ENCODE assay signal across 11 mouse cellular contexts in the genomic region with DNA sequence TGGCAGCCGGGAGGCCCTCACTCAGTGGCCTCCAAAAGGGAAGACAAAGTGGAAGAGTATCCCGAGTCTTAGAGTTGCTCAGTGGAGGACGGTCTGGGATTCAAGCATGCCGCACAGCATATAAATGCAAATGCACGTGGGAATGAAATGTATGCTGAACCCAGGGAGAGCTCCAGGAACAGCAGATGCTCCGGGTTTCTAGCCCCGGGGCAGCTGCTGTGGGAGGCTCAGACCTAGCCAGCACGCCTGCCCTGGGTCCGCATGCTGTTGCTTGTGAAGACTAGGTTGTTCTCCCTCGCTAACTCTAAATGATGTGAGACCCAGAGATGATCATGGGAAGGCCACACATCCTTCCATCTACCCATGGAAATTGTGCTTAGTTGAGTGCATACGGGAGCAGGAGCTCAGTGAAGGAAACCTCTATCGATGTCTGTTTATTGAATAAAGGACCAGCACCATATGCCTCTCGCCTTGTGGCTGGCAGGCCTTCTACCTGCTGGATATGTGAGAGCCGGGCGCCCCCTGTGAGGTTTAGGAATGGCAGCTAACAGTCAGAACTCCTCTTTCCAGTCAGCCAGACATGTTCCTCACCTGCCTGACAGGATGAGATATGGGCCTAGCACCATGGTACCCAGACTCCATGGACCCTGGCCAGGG.
A peak's percentile ranks its signal among the peaks of the same experiment; 100 is the strongest.
DNase-seq lines count a peak whose midpoint lies in the region; TF ChIP-seq lines count a peak whose summit lies in the region.
"Had no signal": no experiment of that assay in that cellular context is flagged by ENCODE, and none has a peak within 500 bp of the region (broad histone marks: within the 10 kb centered on the region; RNA-seq: fewer than 3 reads in every experiment).

No protein-coding gene starts in this region.

- no peak overlapping the region for H3K4me3 ChIP-seq in layer of hippocampus, adult 2 months
- no peak overlapping the region for H3K4me3 ChIP-seq in embryonic facial prominence, embryonic 10.5 days

- 88% methylated on average over 15 of the region's 15 CpGs for WGBS in embryonic facial prominence, embryonic 10.5 days

- H3K27ac ChIP-seq in layer of hippocampus, adult 2 months: peak overlapping the region; percentile 74
- H3K27ac ChIP-seq in embryonic facial prominence, embryonic 10.5 days (replicated peaks): no peak overlapping the region
- H3K27ac ChIP-seq: kidney, postnatal 0 days had no signal

- H3K27me3 ChIP-seq in embryonic facial prominence, embryonic 10.5 days (replicated peaks; ENCODE audit: low read depth, poor library complexity, severe bottlenecking): no peaks in the 10 kb centered on the region

- peaks cover 94% of the 10 kb centered on the region for H3K36me3 ChIP-seq in embryonic facial prominence, embryonic 10.5 days (replicated peaks)

- no peaks in the 10 kb centered on the region for H3K4me1 ChIP-seq in embryonic facial prominence, embryonic 10.5 days

- peak; percentile 54 for TF ChIP-seq CTCF in layer of hippocampus, adult 2 months (conservative IDR thresholded peaks at IDR 0.05)

- peak in 1 of 2 experiments; percentile 37 for DNase-seq in layer of hippocampus, adult 2 months (ENCODE audit: low spot score in 2 of 2)
- no peak for DNase-seq in layer of hippocampus, postnatal 36 days
- DNase-seq in retina, postnatal 1 day: peak; percentile 47
- DNase-seq in retina, embryonic 14.5 days (ENCODE audit: low spot score): no peak
- peak; percentile 67 to 69 for DNase-seq in cerebellum, postnatal 36 days
- DNase-seq in adrenal gland, postnatal 25 days: no peak
- no peak for DNase-seq in adrenal gland, adult 2 months
- no peak for DNase-seq in embryonic facial prominence, embryonic 10.5 days (ENCODE audit: low spot score)
- DNase-seq: lung, postnatal 36 days; thymus, adult 18-20 months had no signal

- no peaks in the 10 kb centered on the region for H3K9me3 ChIP-seq in embryonic facial prominence, embryonic 10.5 days

Comparison
In these comparisons a context has a peak if more than half of its experiments do, and no peak if none do; other contexts are left out.
1. DNase-seq: peak in retina, postnatal 1 day (single experiment) and cerebellum, postnatal 36 days (2 of 2); none in layer of hippocampus, postnatal 36 days (0 of 2), retina, embryonic 14.5 days (single experiment), adrenal gland, postnatal 25 days (single experiment), adrenal gland, adult 2 months (single experiment) and embryonic facial prominence, embryonic 10.5 days (single experiment).